Mouse (Mus musculus): ENCODE data around the gene Wwc1.
A peak's percentile ranks its signal among the peaks of the same experiment; 100 is the strongest.

Gene Wwc1

DNA sequence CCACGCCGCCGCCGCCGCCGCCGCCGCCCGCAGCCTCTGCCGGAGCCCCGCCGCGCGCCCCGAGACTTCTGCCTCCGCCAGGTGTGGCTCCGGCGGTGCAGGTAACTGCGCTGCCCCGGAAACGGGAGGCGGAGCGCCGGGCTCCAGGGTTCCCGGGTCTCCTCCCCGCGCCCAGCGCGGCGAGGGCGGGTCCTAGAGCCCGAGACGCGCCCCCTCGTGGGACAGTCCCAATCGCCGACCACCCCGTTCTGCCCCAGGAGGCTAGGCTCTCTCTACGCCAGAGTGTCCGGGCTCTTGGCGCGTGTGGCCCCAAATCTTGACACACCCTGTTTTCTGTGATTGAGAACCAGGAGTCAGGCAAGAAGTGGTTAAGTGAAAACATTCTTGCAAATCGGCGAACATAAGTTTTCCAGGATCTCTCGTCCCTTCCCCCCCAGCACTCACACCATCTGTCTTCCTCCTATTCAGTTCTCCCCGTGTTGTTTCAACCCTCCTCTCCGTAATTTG is at the start of gene Wwc1:
Gene Wwc1 (minus strand): TSS at position 117 of the 507 bp plus-strand sequence.
- peak; percentile 78 for DNase-seq (ENCODE audit: low spot score)

DNA sequence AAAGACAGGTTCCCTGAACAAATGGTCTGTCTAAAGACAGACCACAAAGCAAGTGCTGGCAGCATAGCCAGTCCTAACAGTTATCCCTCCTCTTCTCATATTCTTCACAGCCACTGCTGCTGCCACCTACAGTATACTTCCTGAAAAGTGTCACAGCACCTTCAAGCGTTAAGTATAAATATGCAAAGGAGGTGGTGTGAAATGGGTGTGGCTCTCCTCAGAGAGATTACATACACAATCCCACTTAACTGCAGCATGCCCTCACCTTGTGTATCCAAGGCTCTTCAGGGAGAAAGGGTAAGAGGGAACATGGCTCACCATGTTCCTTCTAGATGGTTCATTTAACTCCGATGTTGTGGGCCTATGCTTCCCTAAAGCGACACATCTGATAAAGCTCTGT is 39.7 kb upstream of the Wwc1 start:
- DNase-seq (ENCODE audit: low spot score) = no peak

DNA sequence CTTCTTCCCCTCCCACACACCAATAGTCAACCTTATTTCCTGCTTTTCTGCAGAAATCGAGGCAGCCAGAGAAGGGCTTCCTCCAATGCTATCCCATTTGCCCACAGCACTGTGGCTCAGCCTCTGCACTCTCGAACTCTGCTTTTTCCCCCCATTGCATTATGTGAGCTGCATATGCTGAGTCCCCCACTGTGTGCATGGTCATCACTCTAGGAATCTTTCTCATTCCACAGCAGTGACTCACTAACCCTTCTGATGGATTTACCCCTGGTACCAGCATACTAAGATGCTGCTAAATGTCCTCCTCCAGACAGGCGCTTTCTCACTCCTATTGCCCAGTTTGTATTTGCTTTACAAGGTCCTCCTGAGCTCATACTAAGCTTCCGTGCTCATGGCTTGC is 32.9 kb upstream of the Wwc1 start:
- DNase-seq (ENCODE audit: low spot score) = no peak

DNA sequence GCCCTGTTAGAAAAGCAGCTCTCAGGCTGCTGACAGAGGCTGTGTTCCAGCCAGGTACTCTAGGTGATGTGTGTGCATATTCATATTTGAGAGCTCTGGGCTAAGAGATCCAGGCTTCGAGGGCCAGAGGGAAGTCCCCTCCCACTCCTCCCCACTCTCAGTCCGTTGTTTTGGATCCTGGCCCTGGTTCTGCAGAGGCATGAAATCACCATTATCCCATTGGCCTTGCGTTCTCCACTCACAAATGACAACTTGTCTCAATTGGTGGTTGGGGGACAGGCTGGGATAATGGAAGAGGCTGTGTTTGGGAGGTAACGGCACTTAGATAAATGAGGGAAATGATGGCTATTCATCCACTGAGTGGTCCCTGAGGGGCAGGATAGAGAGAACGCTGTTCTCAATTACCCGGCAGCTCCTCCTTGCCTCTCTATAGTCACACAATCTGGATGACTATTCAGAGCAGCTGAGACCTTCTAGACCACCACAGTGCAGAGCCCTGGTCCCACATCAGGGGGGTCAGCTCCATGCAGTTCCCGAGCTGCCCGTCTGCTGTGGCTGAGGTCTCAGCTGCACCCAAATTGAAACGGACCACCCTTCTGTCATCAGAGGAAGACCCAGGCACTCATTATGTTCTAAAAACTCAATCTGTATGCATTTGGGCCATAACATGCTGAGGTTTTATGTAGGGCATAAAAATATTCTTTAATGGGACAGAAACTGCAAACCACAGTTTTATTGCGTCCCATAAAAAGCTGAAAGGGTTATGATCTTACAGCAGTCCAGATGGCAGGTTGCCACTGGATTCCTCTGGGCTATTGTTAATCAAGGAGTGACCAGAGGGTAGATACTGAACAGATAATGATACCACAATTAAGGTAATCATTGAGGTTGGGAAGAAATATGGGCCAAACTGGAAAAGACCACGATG is 29.2 kb upstream of the Wwc1 start:
- DNase-seq (ENCODE audit: low spot score) = no peak

DNA sequence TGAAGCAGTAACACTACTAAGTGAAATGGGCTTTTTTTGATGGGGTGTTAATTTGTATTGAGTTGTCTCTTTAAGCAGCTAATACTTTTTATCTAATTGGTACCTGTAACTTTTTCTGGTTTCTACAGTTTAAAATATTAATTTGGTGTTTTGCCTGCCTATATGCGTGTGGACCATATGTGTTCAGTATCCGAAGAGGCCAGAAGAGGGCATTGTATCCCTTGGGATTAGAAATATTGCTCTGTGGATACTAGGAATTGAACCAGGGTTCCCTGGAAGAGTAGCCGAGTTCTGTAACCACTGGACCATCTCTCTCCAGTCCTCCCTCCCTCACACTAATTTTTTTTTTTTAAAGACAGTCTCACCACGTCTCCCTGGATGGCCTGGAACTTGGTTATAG is 22.6 kb upstream of the Wwc1 start:
- DNase-seq (ENCODE audit: low spot score) = no peak

DNA sequence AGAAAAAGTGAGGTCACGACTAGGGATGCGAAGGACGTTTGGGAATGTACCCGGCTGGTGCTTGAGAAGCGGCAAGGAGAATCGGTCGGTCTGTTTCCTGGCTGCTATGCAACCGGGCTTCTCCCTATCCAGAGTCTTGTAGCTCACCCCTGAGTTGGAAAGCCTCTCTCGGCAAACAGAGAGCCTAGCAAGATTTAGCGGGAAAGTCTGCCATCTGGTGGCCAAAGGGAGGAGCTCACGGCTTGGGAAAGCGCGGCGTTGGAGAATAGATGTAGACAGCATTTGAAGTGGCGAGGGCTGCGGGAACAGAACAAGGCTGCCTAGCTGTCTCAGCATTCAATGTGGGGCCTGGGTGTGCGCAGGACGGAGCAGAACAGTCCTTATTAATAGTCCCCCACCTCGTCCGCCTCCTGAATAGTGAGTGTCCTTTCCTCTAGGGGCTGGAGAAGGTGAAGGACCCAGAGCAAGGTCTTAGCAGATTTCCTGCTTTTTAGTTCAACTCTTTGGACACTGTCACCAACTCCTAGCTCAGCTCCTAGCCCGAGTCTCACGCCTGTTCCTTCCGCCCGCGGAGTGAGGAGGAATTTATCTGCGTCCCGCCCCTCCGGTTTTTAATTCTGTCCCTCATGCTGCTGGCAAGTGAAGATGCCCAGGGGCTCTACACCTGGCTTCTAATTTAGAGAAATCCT is 21.1 kb upstream of the Wwc1 start:
- DNase-seq (ENCODE audit: low spot score) = peak; percentile 90

DNA sequence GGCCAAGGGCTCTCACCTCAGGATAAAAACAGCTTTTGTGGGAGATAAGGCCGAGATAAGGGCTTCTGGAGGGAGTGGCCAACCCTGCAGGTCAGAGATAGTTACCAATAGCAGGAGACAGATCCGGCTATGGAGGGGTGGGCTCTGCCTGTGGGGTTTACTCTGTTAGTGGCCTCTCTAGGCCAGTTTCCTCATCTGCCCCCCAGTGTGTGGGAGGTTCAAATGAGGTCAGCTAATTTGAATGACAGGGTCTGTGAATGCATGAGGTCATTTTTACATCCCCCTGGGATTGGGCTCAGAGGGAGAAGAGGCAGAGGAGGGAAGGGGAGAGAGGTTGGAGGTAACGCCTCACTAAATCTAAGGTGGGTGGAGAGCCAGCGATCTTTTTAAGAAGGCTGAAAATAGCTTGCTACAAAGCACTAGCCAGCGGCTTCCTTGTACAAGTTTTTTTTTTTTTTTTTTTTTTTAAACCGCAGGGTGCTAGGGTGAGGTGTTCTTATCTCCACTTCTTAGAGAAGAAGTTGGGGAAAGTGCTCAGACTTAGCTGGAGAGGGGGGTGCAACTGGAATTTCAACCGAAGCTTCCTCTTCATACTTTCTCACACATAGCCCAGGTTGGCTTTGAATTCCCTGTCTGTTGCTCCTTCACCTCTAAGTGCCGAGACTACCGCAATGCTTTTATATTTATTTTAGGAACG is 20.4 kb upstream of the Wwc1 start:
- no peak for DNase-seq (ENCODE audit: low spot score)

DNA sequence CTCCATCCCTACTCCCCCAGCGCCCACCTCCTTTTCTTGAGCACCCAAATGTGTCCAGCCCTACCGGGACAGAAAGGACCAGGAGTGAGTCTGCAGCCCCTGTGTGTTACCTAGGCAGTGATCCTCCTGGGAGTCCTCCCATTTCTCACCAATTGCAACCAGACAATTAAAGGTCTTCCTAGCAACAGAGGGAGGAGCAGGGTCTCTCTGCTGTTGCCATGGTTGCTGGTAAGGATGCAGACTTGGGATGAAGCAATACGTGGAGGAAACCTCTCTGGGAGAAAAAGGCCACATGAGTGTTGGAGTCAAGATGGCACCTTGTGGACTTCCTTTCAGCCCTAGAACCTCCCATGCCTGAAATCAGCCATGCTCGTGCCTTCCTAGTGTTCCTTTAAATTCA is 19.7 kb upstream of the Wwc1 start:
- no peak for DNase-seq (ENCODE audit: low spot score)

DNA sequence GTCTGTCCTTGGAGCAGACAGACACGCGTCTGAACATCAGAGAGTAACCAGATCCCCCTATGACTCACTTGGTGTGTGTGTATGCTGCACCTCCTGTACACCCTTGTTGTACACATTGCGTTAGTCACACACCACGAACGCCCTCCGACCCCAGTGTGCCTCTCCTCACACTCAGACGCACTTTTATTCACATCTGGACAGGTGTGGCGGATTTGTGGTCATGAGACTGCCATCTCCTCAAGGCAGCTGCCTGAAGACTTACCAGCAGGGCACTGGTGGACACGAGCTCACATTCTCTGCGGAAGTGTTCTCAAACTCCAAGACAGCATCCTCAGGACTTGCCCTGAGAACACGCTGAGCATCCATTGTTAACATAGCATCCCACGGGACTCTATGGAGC is 17.7 kb upstream of the Wwc1 start:
- no peak for DNase-seq (ENCODE audit: low spot score)

DNA sequence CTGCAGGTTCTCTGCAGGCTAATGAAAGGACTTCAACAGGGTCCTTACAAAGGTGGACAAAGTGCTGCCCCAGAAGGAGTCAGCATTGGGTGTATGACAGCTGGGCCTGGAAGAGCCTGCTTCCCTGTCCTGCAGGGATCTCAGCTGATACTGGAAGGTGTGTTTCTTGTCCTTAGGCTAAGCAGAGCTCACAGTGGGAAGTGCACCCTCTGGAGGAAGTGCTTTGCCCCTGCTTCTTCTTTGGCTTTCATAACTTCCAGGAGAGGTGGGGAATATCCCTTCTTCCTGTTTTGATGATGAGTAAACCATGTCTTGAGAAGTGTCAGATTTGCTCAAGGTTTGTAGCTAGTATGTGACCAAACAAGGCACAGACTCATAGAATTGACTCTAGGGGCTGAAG is 15.0 kb upstream of the Wwc1 start:
- no peak for DNase-seq (ENCODE audit: low spot score)

DNA sequence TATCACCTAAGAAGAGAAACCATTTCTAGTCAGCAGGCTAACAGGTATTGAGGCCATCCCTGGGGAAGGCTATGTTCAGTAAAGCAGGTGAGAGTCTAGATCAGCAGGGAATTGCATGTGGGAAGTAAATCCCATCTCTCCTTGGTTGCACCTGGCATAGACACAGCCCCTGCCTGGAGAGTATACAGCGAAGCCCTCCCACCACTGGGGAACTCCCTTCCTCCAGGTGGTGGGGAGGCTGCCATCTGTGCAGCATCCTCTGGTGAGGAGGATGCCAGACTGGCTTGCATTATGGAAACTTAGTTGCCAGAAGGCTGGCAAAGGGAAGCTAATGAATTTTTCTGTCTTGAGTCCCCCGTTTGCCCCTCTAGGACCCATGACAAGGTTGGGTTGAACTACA is 11.5 kb upstream of the Wwc1 start:
- no peak for DNase-seq (ENCODE audit: low spot score)

DNA sequence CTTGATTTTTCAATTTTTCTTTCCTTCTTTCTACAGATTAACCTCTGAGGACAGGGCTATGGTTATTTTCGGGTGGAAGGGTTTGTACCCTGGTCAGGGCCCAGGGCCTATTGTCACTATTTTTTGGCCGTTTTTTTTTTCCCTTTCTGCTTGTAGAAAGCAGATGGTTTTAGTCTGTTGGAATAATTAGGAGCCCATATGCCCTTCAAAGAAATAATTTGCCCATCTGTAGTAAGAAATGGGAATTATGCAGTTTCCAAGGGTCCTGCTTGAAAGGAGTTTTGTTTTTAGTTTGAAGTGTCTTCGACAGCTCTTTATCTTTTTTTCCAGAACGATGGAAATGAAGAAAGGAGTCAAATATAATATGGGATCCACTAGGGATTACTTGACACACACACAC is 9.6 kb upstream of the Wwc1 start:
- DNase-seq (ENCODE audit: low spot score) = no peak

DNA sequence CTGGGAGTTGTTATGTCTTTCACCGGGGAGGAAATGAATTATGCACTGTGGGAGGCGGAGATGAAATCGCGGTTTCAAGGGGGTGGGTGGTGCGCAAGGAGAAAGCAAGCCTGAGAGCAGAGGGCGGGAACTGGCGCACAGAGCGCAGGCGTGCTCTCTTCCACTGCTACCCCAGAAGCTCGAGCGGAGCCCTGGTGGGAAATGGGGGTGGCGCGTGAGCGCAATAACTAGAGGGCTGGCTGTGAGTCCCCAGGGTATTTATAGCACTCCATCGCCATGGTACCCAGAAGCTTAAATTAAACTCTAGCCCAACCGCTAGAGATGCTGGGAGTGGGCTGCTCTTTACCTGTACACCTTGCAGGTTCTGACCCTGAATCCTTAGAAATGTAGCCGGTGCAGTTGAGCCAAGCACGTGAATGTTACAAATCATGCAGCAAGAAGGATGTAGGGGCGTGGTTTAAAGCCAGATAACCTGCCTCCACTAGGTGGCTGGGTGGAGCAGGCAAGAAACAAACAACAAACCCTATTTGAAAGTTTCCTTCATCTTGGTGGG is 5.6 kb upstream of the Wwc1 start:
- peak; percentile 58 for DNase-seq (ENCODE audit: low spot score)

DNA sequence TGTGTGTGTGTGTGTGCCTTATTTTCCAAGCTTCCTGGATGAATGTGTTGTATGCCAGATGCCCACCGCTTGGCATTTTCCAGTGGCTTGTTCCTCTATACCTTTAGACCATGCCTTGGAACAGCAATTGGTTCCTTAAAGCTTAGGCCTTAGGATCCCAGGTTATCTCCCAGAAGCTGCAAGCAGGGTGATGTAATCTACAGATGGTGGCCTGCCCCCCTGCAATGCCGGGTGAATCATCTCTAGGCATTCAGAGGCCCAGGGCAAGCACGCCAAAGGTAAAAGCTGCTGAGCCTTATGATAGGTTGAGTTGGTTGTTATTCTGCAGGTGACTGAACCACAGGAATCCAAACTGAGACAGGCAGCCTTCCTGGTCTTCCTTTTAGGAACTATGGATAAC is 2.4 kb upstream of the Wwc1 start:
- no peak for DNase-seq (ENCODE audit: low spot score)

DNA sequence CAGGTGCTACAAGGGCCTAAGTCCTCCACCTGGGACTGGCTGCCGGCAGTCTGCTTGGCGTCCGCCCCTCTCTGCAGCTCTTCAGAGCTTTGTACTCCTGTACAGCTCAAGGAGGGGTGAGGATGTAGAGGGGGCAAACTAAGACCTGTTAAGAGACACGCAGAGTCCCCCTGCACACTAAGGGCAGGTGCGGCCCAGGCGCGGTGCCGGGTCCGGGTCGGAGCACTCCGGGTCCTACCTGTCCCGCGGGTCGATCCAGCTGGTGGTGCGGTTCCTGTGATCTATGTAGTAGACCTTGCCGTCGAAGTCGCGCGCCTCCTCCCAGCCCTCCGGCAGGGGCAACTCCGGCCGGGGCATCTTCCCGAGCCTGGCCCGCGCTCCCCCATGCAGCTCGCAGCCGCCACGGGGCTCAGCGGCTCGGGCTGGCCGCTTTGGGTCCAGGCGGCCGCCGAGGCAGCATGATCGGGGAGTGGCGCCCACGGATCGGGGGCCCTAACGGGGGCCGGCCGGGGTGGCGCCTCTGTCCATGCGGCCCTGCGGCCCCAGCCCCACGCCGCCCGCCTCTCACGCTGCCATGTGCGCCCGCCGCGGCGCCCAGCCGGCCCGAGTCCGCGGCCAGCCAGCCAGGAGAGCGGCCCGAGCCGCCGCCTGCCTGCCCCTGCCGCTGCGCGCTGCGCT is 455 bp downstream of the Wwc1 start:
- no peak for DNase-seq (ENCODE audit: low spot score)

DNA sequence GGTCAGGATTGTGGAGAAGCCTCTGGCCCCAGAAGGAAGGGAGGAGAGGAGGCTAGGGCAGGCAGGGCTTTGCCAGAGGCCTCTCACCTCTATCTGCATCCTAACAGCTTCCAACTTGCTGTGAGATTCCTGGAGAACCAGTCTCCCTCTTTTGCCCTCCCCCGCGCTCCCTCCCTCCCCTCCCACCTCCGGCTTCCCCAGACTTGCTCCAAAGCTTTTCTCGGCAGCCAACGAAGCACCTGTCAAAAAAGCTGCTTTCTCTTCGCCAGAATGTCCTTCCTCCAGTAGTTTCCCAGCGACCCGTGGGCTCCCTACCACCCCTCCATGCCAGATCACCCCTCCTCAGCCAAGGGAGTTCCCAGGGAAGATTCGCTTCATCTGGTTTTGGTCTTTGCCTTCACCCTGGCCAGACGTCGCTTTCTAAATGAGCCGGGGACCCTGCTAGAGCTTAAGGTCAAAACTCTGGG is 1.0 kb downstream of the Wwc1 start:
- no peak for DNase-seq (ENCODE audit: low spot score)

DNA sequence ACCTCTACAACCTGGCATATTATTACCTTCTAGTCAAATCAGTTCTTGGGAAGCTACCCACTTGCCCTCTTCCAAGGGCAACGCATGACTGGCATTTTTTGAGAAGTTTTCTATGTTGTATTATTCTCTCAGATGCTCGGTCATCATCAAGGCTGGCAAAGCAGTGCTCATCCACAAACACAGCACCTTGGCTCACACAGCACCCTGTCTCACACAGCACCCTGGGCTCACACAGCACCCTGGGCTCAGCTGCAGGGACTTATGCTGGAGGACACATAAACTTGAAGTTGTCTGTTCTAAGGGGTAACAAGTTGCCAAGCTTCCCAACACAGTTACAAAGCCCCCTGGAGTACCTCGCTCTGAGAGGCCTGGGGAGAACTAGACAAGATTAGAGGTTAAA is 2.5 kb downstream of the Wwc1 start:
- DNase-seq (ENCODE audit: low spot score) = no peak

DNA sequence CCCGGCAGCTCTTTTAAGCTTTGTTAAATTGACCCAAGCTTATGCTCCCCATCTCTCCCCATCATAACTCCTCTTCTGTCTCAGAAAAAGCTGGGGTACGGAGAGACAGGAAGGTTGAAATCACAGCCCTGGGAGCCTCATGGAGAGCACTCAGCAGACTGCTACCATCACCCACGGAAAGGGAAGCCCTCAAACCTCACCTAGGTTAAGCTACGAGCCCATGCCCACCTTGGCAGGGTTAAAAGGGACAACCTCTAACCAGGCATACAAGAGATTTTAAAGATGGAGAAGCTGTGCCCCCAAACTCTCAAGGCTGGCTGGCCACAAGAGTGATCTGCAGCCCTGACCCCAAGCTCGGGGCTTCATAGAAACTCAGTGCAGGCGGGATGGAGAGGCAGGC is 3.2 kb downstream of the Wwc1 start:
- DNase-seq (ENCODE audit: low spot score) = no peak

DNA sequence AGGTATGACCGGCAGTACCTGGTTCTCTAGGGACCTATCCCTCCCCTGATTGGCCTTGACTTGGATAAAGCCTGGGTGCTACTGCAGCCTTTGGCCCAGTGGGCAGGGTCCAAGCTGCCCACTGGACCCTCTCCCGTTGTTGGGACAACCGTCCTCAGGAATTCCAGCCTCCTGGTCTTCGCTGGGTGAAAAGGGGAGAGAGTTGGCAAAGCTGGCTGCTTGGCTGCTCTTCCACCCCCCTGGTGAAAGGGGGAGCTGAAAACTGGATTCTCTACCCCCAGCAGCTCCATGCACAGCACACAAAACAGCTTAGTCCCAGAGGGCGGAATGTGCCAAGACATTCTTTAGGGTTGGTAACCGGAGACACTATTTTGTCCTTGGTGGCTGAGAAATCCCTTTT is 3.8 kb downstream of the Wwc1 start:
- no peak for DNase-seq (ENCODE audit: low spot score)

DNA sequence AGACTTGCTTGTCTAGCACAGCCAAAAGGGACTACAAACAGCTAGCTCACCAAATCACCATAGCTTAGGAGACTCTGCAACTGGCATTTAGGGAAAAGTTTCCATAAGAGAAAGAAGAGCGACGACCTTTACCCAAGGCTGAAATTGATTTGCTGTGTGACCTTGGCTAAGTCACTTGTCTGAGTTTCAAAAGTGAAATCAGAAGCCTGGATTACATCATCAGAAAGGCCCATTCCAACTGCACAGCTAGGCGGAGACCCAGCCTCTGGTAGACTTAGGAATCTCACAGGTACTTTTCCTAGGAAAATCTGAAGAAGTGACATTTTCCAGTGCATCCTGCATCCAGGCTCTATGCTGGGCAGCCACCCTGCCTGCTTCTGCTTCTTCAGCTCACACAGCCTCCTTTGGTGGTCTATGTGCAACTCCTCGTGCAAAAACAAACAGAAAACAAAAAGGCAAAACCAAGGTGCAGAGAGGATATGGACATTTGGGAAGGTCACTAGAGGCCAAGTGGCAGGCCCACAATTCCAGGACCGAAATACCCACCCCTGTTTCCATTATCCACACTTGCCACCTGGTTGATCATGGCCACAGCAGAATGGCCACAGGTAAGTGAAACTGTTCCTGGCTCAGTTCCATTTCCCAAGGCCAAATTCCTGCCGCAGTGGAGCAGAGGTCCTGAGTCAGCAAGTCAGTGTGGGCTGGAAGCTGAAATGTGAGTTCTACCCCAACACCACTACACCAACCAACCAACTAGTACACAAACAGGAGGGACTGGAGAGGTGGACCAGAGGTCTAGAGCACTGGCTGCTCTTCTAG is 5.5 kb downstream of the Wwc1 start:
- DNase-seq (ENCODE audit: low spot score) = no peak

DNA sequence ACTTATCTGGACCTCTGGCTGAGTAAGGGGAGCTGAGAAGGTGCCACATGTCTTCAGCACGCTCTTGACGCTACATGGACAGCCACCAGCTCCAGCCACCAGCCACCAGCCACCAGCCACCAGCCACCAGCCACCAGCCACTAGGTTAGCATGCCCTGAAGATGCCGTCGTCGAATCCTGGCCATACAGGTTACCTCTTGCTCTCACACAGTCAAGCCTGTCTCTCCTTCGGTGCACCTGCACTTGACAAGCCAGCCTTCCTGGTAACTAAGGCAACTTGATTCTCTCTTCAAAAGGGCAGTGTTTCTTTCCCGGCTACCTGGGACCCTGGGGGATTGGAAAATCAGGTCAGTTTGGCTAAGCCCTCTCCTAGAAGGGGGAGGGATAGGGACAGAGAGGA is 7.2 kb downstream of the Wwc1 start:
- no peak for DNase-seq (ENCODE audit: low spot score)
